Mouse (Mus musculus) testis, postnatal 10 days (tissue): Measurements from ENCODE around the gene Asic2.

Source experiments
- DNase-seq: peaks from one replicate; pipeline ENCODE4 v3.0.0; 2021; ENCODE audit warnings: low spot score

Asic2 gene

DNA sequence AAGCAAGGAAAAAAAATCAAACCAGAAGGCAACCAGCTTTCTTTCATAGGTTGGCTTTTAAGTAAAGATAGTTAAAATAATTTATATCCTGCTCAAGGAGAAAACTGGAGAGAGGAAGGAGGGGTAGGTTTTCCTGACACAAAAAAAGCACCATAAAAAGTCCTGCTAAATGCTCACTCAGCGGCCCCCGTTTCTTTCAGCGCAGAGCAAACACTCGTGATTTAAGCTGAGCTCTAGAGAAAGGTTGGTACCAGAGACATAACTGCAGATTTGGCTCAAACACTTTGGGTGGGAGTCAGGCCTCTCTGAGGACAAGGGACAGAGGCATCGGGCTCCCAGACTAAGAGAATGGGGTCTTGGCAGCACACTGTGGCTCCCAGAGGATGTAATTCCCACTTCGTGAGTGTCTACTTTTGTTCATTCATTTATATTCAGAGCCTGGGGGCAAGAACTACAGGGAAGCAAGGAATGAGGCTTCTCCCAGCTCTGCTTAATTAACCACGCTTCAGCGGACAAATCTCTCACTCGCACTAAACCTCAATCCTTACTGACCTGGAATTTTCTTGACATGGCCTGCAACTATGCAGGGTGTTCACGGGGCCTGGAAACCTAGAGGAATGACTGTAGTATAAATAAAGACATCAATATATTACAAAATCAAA is 965.4 kb downstream of the Asic2 start:
- DNase-seq: no peak

- no peak for DNase-seq
Measured at GRCm38 (mm10) chr11:80995621-80996020, 972.6 kb downstream of the Asic2 start.

GRCm38 (mm10) chr11:80983530-80983929 is 984.7 kb downstream of the Asic2 start:
- no peak for DNase-seq

DNA sequence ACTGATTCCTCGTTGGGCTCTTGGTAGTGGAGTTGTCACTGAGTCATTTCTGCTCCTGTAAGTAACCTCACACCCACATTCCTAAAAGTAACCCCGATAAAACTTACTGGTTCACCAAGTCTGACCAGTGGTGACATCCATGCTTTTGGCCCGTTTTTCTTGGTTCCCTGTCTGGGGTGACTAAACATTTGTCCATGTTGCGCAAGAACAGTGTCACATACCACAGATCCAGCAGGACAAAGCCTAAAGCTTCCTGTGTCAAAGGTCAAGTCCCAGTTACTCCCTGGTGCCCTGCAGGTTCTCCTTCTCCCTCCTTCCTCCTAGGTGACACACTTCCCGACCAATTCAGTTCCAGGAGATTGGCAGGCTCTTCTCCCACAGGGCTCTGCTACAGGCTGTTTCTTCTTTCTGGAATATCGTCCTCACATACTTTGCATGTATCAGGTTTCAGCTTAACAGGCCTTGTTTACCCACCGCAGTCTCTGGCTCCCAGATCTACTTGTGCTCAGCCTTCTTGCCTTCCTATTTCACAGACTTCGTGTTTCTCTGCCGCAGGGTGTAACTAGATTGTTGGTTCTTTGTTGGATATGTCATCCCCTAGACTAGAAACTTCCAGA is 991.9 kb downstream of the Asic2 start:
- DNase-seq: no peak

- DNase-seq: no peak
Measured at GRCm38 (mm10) chr11:80974616-80975015, 993.6 kb downstream of the Asic2 start.

- peak; percentile 64 for DNase-seq
Measured at GRCm38 (mm10) chr11:80973976-80974375, 994.3 kb downstream of the Asic2 start.

- DNase-seq: no peak
Measured at GRCm38 (mm10) chr11:80973273-80973672, 995.0 kb downstream of the Asic2 start.

GRCm38 (mm10) chr11:80967544-80967943 is 1000.7 kb downstream of the Asic2 start:
- DNase-seq: no peak

DNA sequence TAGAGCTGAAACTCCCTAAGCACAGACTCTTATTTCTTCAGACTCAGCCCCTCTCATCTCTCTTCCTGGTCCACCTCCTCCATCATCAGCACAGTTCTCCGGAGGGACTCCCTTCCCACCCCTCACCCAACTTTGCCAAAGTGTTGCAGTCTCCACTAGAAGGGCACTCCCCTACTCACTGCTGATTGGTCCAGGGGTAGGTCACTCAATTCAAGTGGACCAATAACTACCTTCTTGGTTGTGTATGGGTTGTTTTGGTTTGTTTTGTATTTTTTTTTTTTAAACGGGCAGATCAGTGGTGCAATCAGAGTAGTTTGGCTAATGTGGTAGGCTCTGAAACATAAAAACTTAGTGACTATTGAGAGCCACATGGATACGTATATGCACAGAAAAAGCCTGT is 1002.2 kb downstream of the Asic2 start:
- peak; percentile 59 for DNase-seq

DNA sequence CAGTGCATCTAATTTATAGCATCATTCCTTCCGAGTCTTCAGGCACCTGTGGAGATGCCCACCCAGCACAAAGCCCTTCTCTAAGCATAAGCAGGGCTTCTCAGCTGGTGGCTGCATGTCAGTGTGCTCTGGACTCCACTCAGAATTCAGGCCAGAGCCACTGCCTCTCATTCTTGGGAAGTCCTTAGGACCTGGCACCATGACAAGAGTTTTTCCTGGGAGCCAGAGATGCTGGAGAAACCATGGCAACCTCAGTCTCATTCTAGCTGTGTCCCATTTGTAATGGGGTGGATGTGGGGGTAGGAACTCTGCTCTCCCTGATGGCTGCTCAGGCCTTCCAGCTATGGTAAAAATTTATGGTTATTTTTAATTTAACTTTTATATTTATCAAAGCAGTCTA is 1006.9 kb downstream of the Asic2 start:
- DNase-seq: no peak

GRCm38 (mm10) chr11:80958086-80958671 is 1010.1 kb downstream of the Asic2 start:
- no peak for DNase-seq

DNA sequence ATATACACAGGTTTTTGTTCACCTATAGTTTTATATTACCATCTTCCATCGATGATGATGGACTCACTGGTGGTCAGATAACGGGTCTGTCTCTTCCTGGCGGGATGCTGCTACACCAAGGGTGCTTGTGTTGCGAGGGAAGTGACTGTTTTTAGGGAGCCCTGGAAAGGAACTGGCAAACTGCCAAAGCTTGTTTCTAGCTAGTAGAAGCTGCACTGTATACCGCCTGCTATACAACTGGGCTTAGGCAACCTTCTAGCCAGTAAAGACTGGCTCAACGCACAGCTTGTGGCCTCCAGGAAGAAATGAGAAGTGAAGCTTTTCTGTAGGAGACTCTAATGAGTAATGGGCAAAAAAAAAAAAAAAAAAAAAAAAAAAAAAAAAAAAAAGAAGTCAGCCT is 1012.3 kb downstream of the Asic2 start:
- no peak for DNase-seq

DNA sequence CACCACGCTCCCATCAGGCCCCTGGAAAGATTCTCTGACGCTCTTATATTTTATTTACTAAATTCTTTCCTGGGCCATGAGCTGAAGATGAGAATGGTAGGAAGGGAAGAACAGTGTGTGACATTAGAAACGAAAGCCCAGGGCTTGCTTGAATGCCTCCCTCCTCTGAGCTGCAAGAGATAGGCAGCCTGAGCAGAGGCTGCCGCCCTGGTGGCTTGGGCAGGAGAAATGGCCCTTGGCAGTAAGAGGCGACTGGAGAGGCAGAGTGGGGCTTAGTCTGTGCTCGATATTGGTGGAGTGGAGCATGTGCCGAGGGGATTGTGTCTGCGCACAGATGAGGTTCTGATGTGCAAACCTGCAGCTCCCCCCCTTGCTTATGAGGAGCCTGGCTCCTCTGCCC is 1014.1 kb downstream of the Asic2 start:
- no peak for DNase-seq

DNA sequence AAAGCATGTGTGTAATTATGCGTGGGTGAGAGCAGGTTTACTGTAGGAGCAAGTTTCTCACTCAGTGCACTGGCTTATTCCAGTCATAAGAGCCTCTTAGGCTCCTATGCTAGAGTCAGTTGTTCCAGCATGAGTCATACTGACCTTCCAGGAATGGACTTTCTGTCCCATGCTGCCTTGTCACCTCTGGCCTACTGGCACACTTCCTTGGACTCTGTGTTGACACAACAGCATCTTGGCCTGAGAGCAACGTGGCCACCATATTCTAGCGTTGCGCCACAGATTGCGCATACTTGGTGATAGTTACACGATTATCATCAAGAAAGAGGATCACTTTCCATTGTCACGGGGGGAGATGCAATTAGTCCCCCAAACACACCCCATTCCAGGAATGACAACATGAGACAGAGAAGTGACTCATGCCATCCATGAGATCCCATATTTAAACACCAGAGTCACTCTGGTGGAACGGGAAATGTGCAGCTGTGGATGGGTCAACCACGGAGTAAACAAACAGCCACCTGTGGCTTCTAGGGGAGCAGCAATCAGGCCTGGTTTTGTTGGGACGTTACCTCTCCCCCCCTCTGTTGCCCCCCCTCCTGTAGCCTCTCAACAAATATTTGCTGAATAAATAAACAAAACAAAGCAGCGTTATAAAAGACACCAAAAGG is 1019.1 kb downstream of the Asic2 start:
- no peak for DNase-seq

- no peak for DNase-seq
Measured at GRCm38 (mm10) chr11:80948103-80948502, 1020.2 kb downstream of the Asic2 start.

DNA sequence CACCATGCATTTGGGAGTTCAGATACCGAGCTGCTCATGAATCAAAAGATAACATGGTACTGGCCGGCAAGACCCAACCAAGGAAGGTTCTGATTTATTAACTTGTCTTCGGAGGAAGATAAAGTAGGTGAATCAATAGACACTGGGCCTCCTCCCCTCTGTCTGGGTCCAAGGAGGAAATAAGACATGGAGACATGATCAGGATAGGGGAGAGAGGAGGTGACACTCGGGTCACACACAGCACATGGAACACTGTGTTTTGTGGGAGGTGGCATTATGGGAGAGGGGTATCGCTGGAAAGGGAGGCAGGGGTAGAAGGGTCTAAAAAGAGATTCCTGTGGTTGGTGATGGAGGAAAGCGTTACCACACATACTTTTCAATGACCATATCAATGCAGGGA is 1022.1 kb downstream of the Asic2 start:
- no peak for DNase-seq

- DNase-seq: no peak
Measured at GRCm38 (mm10) chr11:80923286-80923951, 1044.8 kb downstream of the Asic2 start.

- no peak for DNase-seq
Measured at GRCm38 (mm10) chr11:80918332-80918731, 1049.9 kb downstream of the Asic2 start.

DNA sequence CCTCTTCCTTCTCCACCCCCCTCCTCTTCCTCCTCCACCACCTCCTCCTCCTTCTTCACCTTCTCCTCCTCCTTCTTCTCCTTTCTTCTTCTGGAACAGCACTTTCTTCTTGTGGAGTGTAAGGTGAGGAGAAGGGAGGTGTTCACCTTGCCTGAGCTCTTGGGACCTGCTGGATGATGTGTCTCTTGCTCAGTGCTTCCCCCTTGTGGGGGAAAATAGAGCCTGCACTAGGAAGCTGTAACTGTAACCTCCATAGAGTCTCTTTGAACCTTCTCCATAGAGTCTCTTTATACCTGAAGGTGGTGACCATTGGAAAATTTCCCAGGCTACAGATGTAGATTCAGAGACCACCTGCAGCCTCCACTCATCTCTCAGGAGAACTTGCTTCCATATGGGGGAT is 1050.6 kb downstream of the Asic2 start:
- no peak for DNase-seq

DNA sequence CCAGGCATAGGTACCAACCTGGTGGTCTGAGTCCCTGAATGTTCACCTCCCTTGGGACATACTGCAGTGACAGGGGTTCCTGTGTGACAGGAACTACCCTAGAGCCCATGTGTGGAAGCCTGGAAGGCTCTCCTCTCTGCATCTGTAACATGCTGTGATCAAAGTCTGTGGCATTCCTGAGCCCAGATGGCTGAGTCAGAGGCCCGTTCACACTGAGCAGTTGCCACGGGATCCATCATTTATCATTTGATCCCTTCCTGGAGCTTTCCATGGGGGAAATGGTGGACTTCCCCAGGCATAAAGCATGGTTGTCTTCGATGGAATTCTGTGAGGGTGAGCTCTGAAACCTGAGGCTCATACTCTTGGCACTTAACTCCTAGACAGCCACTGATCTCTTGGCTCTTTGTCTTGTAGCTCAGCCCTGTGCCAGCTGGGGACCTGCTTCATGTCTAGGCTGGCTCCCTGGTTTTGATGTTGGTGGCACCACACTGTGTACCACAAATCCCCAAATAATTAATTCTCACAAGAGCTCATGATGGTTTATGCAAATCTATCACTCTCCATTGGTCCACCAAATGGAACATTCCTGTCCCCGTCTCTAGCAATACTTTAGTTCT is 1054.7 kb downstream of the Asic2 start:
- DNase-seq: no peak

DNA sequence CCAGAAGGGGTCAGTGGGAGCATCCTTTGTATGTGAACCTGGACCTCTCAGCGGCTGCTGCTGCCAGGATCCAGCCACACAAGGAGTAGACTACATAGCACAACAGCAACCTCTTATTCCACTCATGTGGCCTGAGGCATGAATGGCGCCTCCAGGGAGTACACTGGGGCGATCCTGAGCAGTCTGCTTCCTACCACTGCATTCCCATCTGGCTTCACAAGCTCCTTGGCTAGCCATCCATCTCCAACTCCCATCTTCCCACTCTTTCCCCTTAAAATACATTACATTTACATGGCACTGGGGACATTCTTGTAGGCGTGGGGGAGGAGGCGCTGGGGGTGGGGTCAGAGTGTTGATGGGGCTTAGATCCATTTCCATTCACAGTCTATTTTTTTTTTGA is 1055.5 kb downstream of the Asic2 start:
- no peak for DNase-seq

GRCm38 (mm10) chr11:80907820-80908219 is 1060.4 kb downstream of the Asic2 start:
- no peak for DNase-seq
